Mouse (Mus musculus): ENCODE results near the gene Syt3. TPM values are rescaled to one million over a fixed set of nuclear protein-coding genes. Genes with fewer than 3 reads are reported as not detected.

Gene Syt3
- total RNA-seq, 2 experiments from 2014 or later = 0.15 TPM; not detected in 1

DNA sequence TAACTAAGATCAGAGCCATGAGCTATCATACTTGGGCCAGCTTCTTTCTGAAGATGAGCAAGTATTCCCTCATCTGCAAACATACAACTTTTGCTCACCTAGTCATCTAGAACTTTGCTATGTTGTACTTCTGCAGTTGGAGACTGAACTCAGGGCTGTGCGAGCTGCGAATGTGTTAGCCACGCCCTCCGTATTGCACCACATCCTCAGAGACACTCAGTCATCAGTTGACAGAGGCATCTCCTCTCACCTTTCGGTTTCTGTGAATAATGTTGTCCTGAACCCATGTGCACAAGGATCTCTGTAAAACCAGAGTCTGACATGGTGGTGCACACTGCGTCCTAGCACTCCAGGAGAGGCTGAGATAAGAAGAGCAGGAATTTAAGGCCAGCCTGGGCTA, 17.8 kb downstream of the Syt3 start:
- peak; percentile 61 for ATAC-seq (replicated peaks; ENCODE audit: poor library complexity, severe bottlenecking)

GRCm38 (mm10) chr7:44405346-44406014, 21.6 kb downstream of the Syt3 start:
- ATAC-seq (replicated peaks; ENCODE audit: poor library complexity, severe bottlenecking) = peak; percentile 76

GRCm38 (mm10) chr7:44406015-44406355, 22.1 kb downstream of the Syt3 start:
- no peak for ATAC-seq (replicated peaks; ENCODE audit: poor library complexity, severe bottlenecking)

GRCm38 (mm10) chr7:44411144-44411543, 27.2 kb downstream of the Syt3 start:
- no peak for ATAC-seq (replicated peaks; ENCODE audit: poor library complexity, severe bottlenecking)

DNA sequence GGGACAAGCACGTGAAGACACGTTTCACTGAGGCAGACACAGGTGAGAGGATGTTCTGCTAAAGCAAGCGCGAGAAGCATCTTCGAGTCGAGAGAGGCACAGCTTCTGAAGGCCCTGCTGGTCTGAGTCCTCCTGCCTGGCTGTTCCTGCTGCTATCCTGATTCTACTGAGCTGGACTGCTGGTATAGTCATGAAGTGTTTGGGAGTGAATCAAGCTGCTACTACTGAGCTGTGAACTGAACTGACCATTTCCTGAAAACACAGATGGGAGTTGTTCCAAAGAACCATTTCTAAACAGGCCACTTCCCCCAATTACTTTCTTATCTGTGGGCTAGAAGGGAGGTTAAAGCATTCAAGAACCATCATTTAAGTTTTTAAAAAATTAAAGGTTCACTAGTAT, 29.4 kb downstream of the Syt3 start:
- no peak for ATAC-seq (replicated peaks; ENCODE audit: poor library complexity, severe bottlenecking)

- no peak for ATAC-seq (replicated peaks; ENCODE audit: poor library complexity, severe bottlenecking)
Measured at GRCm38 (mm10) chr7:44427666-44428065, 43.8 kb downstream of the Syt3 start.

- peak; percentile 28 for ATAC-seq (replicated peaks; ENCODE audit: poor library complexity, severe bottlenecking)
Measured at GRCm38 (mm10) chr7:44428171-44428950, 44.5 kb downstream of the Syt3 start.

DNA sequence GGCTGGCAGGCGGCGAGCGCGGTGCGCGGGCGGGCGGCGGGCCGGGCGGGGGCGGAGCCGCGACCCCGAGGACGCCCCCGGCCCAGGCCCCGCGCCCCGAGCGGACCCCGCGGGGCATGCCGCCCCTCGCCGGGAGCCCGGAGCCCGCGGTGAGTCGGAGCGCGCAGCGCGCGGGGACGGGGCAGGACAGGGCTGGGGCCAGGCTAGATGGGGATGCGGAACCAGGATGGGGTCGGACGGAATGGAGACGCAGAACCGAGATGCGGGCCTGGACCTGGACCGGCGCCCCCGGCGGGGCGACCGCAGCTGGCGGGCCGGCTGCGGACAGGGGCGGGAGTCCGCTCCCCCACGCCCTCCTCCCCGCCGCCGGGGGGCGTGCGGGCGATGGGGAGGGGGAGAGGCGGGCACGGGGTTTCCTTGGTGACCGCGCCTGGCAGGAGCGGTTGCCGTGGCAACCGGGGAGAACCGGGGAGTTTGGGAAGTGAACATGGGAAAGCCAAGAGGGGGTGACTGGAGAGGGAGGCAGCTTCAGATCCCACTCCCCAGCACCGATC, 45.1 kb downstream of the Syt3 start, which contains the start of gene Lrrc4b:
Lrrc4b (plus strand) TSS at position 51 of the 554 bp plus-strand sequence.
- no peak for ATAC-seq (replicated peaks; ENCODE audit: poor library complexity, severe bottlenecking)

DNA sequence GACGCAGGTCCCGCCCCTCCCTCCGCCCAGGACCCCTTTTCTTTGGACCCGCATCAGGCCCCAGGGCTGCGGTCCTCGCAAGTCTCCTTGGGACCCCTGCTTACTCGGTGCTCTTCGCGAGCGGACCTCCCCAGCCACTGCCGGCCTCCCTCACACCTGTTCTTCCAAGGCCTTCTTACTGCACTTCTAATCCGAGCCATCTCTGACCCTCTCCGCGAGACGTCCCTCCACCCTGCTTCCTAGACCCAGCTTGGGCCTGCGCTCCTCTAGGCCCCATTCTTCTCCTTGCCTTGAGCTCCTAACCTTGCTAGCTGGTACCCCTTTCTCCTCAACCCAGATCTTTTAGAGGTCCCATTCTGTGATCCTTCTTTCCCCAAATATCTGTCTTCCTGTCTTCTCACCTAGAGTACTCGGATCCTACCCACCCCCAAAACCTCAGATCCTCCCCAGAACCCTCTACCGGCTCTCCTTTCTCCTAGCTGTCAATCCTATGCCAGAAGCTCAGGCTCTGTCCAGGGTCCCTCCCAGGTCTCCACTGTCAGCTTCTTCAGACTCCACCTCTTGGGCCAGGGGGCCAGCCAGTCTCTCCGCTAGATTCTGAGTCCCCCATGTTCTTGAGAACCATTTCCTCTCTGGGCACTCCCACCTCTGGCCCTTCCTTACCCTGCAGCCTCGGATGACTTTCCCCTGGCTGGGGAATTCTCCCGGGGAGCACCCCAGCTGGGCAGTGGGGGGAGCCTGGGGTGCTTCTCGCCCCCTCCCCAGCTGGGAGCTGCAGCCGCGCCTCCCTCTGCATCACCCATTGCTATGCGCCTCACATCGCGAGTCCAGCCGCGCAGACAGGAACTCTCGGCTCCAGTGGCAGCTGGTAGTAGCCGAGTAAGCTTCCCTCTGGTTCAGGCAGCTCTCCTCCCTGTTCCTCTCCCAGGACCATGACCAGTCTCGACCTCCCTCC, 45.9 kb downstream of the Syt3 start:
- peak; percentile 54 for ATAC-seq (replicated peaks; ENCODE audit: poor library complexity, severe bottlenecking)

GRCm38 (mm10) chr7:44432550-44432949, 48.6 kb downstream of the Syt3 start:
- ATAC-seq (replicated peaks; ENCODE audit: poor library complexity, severe bottlenecking) = no peak

- ATAC-seq (replicated peaks; ENCODE audit: poor library complexity, severe bottlenecking) = peak; percentile 37
Measured at GRCm38 (mm10) chr7:44433371-44433770, 49.5 kb downstream of the Syt3 start.

GRCm38 (mm10) chr7:44434089-44434488, 50.2 kb downstream of the Syt3 start:
- no peak for ATAC-seq (replicated peaks; ENCODE audit: poor library complexity, severe bottlenecking)

- no peak for ATAC-seq (replicated peaks; ENCODE audit: poor library complexity, severe bottlenecking)
Measured at GRCm38 (mm10) chr7:44435796-44436195, 51.9 kb downstream of the Syt3 start.

- no peak for ATAC-seq (replicated peaks; ENCODE audit: poor library complexity, severe bottlenecking)
Measured at GRCm38 (mm10) chr7:44436267-44436666, 52.4 kb downstream of the Syt3 start.

- ATAC-seq (replicated peaks; ENCODE audit: poor library complexity, severe bottlenecking) = no peak
Measured at GRCm38 (mm10) chr7:44437188-44437587, 53.3 kb downstream of the Syt3 start.

- no peak for ATAC-seq (replicated peaks; ENCODE audit: poor library complexity, severe bottlenecking)
Measured at GRCm38 (mm10) chr7:44437933-44438332, 54.0 kb downstream of the Syt3 start.

- no peak for ATAC-seq (replicated peaks; ENCODE audit: poor library complexity, severe bottlenecking)
Measured at GRCm38 (mm10) chr7:44439696-44440095, 55.8 kb downstream of the Syt3 start.

- ATAC-seq (replicated peaks; ENCODE audit: poor library complexity, severe bottlenecking) = no peak
Measured at GRCm38 (mm10) chr7:44440479-44440878, 56.6 kb downstream of the Syt3 start.

- no peak for ATAC-seq (replicated peaks; ENCODE audit: poor library complexity, severe bottlenecking)
Measured at GRCm38 (mm10) chr7:44441180-44441579, 57.3 kb downstream of the Syt3 start.

GRCm38 (mm10) chr7:44441648-44442109, 57.8 kb downstream of the Syt3 start:
- no peak for ATAC-seq (replicated peaks; ENCODE audit: poor library complexity, severe bottlenecking)

All from granulocyte monocyte progenitor cell, adult 5-6 weeks (primary cell).